Mouse (Mus musculus): Measurements from ENCODE around the gene Ak6. TPM values are rescaled to one million over a fixed set of nuclear protein-coding genes. Genes with fewer than 3 reads are reported as not detected.

Ak6 gene
- polyA plus RNA-seq, 1 experiment = 211 TPM

DNA sequence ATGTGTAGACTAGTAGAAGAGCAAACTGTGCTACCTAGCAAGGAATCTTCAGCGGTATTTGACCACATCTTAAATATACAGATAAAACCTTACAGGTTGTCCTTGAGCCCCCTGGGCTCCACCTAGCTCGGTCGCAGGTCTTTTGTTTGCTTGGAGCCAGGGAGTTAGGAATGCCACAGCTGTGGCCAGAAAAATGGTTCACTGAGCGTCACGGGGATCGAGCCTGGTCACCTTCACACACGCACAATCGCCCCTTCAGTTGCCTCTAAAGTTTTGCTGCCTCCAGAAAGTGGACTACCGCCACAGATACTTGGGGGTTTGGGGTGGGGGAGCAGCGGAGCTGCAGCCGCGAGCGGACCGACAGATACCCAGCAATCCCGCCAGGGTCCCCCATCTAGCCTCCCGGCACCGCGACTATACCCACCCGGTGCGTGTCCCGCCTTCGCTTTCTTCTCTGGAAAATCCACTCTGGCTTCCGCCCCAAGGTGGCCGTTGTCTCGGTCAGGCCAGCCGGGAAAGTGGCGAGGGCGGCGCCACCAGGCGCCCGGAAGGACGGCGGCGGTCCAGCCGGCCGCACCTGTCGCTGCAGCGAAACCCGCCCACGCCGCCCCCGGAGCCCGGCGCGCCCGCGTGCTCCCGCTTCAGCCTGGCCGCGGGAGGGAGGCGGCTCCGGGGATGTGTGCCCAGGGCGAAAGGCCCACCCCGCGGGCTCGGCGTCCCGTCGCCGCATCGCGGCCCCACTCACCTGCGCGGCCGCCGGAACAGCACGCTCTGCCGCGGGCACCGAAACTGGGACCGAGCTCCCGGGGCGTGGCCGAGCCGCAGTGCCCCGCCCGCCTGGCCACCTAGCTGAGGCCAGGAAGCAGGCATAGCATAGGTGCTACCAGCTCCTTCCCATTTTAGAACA is 34.3 kb upstream of the Ak6 start, which contains the start of gene Marveld2:
Gene Marveld2 (minus strand): TSS at position 791 of the 907 bp plus-strand sequence.
- DNase-seq (ENCODE audit: low read depth) = peak; percentile 13
- TF ChIP-seq CTCF (IDR thresholded peaks at IDR 0.05; ENCODE audit: borderline replicate concordance, extremely low read depth, insufficient read depth, insufficient read length) (no peak), POLR2A (IDR thresholded peaks at IDR 0.05; ENCODE audit: borderline replicate concordance, extremely low read depth, insufficient read depth, insufficient read length, poor library complexity, severe bottlenecking) (no peak)

DNA sequence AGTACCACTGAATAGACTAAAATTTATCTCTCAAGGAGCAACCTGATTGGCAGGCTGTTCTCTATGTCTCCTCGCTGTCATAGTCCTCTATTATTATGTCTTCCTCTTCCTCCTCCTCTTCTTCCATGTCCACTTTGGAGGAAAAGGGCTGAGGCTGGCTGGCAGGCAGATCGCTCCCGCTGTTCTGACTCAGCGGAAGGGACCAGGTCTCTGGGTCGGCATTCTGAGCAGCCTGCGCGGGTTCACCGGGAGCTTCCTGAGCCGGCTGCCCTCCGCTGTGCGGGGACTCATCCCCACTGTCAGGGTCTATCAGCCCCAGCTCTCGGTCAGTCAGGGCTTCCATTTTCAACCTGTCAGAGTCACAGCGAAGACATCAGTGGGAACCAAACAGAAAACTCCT is 33.2 kb upstream of the Ak6 start:
- TF ChIP-seq CTCF (IDR thresholded peaks at IDR 0.05; ENCODE audit: borderline replicate concordance, extremely low read depth, insufficient read depth, insufficient read length) (no peak), POLR2A (IDR thresholded peaks at IDR 0.05; ENCODE audit: borderline replicate concordance, extremely low read depth, insufficient read depth, insufficient read length, poor library complexity, severe bottlenecking) (no peak)
- DNase-seq (ENCODE audit: low read depth) = no peak

- DNase-seq (ENCODE audit: low read depth) = no peak
- TF ChIP-seq CTCF (IDR thresholded peaks at IDR 0.05; ENCODE audit: borderline replicate concordance, extremely low read depth, insufficient read depth, insufficient read length) (no peak), POLR2A (IDR thresholded peaks at IDR 0.05; ENCODE audit: borderline replicate concordance, extremely low read depth, insufficient read depth, insufficient read length, poor library complexity, severe bottlenecking) (no peak)
Measured at GRCm38 (mm10) chr13:100622241-100622640, 28.5 kb upstream of the Ak6 start.

DNA sequence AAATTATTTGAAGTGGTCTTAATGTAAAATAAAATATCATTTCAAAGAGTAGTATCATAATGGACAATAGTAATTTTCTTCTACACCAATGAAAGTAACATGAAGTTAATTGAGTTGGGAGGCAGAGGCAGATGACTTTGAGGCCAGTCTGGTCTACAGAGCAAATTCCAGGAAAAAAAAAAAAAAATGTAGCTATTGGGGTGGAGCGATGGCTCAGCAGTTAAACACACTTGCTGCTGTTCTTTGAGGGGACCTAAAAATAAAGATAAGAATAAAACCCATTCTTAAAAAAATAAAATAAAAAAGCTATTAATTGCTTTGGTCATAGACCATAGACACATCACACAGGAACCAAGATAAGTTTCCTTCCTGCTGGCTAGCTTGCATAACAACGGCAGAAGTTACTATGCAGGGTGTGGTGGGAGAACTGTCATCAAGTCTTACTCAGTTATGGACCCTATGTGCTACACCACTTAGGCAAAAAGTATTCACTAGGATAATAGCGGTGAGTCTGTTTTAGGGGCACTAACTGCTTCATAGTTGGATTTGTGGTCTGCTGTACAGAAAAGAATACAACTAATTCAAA is 16.6 kb upstream of the Ak6 start:
- no peak for DNase-seq (ENCODE audit: low read depth)
- TF ChIP-seq POLR2A (IDR thresholded peaks at IDR 0.05; ENCODE audit: borderline replicate concordance, extremely low read depth, insufficient read depth, insufficient read length, poor library complexity, severe bottlenecking) = no peak
- TF ChIP-seq CTCF (IDR thresholded peaks at IDR 0.05; ENCODE audit: borderline replicate concordance, extremely low read depth, insufficient read depth, insufficient read length) = no peak

DNA sequence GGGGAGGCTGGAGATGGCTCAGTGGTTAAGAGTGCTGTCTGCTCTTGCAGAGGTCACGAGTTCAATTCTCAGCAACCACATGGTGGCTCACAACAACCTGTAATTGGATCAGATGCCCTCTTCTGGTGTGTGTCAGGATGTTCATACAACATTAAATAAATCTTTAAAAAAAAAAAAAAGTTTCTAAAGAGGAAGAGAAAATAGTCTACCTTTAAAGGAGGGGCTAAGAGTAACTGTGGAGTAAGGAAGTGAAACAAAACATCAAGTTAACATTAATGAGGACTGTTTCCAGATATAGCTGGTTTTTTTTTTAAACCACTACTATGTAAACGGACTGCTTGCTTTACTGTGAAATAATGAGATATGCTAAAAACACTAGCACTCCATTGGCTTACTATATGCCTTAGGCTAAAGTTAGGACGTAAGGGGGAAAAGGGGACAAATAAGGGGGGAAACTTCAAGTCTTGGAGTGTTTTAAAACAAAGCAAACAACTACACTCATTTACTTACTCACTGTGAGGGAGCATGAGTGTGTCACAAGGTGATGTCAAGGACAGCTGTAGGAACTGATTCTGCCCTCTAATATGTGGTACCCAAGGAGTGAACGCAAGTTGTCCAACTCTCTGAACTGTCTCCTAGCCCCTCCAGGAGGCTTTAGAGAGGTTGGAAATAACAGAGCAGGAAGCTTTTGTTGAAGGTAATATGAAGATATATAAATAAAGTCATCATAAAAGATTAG is 8.1 kb upstream of the Ak6 start:
- no peak for DNase-seq (ENCODE audit: low read depth)
- TF ChIP-seq POLR2A (IDR thresholded peaks at IDR 0.05; ENCODE audit: borderline replicate concordance, extremely low read depth, insufficient read depth, insufficient read length, poor library complexity, severe bottlenecking) = no peak
- TF ChIP-seq CTCF (IDR thresholded peaks at IDR 0.05; ENCODE audit: borderline replicate concordance, extremely low read depth, insufficient read depth, insufficient read length) = no peak

DNA sequence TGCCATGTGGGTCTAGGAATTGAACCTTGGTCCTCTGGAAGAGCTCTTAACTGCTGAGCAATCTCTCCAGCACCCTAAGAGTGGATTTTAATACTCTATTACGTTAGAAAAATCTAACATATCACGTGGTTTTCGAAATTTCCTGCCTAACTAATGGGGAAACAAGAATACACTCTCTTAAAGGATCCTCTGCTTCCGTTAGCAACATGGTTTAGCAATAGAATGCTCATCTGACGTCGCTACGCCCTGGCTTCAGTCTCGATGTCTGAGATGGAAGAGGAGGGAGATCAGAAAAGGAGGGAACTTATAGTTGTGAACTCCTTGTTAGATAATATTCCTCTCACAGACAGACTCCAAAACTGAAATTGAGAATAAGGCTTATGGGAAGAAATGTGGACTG is 2.6 kb upstream of the Ak6 start:
- TF ChIP-seq POLR2A (IDR thresholded peaks at IDR 0.05; ENCODE audit: borderline replicate concordance, extremely low read depth, insufficient read depth, insufficient read length, poor library complexity, severe bottlenecking) = no peak
- TF ChIP-seq CTCF (IDR thresholded peaks at IDR 0.05; ENCODE audit: borderline replicate concordance, extremely low read depth, insufficient read depth, insufficient read length) = no peak

GRCm38 (mm10) chr13:100651439-100652186 is 834 bp downstream of the Ak6 start, which contains the start of gene Taf9:
Taf9 (plus strand) TSS chr13:100651579.
- TF ChIP-seq CTCF (IDR thresholded peaks at IDR 0.05; ENCODE audit: borderline replicate concordance, extremely low read depth, insufficient read depth, insufficient read length) (no peak), POLR2A (IDR thresholded peaks at IDR 0.05; ENCODE audit: borderline replicate concordance, extremely low read depth, insufficient read depth, insufficient read length, poor library complexity, severe bottlenecking) (no peak)
- DNase-seq (ENCODE audit: low read depth) = no peak

More for the DNA sequence above, 2.6 kb upstream of the Ak6 start:
- no peak for DNase-seq (ENCODE audit: low read depth)

GRCm38 (mm10) chr13:100658091-100658490 is 7.3 kb downstream of the Ak6 start:
- TF ChIP-seq POLR2A (IDR thresholded peaks at IDR 0.05; ENCODE audit: borderline replicate concordance, extremely low read depth, insufficient read depth, insufficient read length, poor library complexity, severe bottlenecking) = no peak
- no peak for TF ChIP-seq CTCF (IDR thresholded peaks at IDR 0.05; ENCODE audit: borderline replicate concordance, extremely low read depth, insufficient read depth, insufficient read length)
- no peak for DNase-seq (ENCODE audit: low read depth)

DNA sequence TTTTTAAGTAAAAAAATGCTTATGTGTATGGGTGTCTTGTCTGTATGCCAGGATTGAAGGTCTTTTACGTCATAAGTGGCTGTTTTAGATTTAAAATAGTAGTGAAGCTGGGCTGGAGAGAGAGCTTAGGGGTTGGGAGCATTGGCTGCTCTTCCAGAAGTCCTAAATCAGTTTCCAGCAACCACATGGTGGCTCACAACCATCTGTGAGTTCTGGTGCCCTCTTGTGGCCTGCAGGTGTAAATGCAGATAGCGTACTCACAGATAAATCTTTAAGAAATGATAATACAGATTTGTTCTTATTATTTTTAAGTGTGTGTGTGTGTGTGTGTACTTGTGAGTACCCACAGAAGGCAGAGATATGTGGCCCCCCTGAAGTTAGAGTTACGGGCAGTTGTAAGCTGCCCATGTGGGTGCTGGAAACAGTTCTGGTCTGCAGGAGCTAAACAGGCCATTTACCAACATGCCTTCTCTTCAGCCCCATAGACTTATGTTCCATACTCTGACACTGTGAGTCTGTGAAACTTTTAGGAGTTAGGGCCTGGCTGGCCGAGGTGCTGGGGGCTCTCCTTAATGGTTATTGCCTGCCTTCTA is 9.2 kb downstream of the Ak6 start:
- TF ChIP-seq CTCF (IDR thresholded peaks at IDR 0.05; ENCODE audit: borderline replicate concordance, extremely low read depth, insufficient read depth, insufficient read length) = peak; percentile 83
- no peak for TF ChIP-seq POLR2A (IDR thresholded peaks at IDR 0.05; ENCODE audit: borderline replicate concordance, extremely low read depth, insufficient read depth, insufficient read length, poor library complexity, severe bottlenecking)
- DNase-seq (ENCODE audit: low read depth) = peak; percentile 86

DNA sequence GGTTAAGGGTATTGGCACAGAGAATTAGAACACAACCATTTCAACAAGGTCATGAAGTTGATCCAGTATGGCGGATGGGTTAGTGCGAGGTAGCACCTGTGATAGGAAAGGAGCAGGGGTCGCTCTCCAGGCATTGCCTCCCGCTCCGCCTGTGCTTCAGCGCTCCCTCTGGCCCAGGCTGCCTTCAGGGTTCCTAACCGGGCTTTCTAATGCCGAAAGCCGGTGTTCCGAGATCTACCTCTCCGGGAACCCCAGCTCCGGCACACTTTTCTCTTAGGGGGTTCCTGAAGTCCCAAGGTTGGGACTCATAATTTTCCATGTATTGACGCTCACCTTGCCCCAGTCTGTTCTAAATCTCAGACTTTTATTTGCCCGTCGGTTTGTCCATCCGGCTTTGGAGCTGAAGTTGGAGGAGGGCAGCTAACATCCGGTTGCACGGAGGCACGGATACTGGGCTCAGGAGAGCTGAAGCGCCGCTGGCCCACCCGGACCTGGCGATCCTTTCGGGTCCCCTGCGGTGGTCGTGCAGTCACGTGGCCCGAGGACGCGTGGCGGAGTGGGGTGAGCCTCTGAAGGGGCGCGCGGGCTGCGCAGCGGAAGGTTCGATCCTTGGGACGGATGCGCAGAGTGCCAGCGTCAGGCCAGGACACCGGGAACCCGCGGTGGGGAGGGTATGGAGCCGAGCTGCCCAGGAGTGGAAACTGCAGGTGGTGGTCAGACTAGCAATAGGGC is 18.7 kb downstream of the Ak6 start, which contains the start of gene Ccdc125:
Gene Ccdc125 (plus strand): TSS at position 427 of the 732 bp plus-strand sequence.
- peak; percentile 39 for DNase-seq (ENCODE audit: low read depth)
- TF ChIP-seq CTCF (IDR thresholded peaks at IDR 0.05; ENCODE audit: borderline replicate concordance, extremely low read depth, insufficient read depth, insufficient read length) = no peak
- no peak for TF ChIP-seq POLR2A (IDR thresholded peaks at IDR 0.05; ENCODE audit: borderline replicate concordance, extremely low read depth, insufficient read depth, insufficient read length, poor library complexity, severe bottlenecking)

Measured in brain, embryonic 14.5 days (tissue).